ENCODE assay signal across 14 mouse cellular contexts in the genomic region with DNA sequence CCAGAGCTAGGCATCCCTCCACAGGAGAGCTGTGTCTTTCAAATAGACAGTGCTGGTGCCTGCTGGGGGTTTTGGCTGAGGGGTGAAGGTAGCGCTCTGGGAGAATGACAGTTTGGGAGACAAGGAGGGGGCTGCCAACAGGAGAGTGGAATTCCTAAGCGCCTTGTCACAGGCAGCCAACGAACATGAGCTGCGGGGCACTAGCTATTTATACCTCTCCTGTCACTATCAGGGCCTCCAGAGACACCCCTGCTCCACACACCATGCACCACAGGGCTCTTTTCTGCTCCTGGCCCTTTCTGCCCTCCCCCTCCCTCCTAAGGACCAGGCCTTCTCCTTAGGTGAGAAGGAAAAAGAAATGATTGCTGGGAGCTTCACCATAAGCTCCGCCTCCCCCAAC. TPM values are rescaled to one million over a fixed set of nuclear protein-coding genes. Genes with fewer than 3 reads are reported as not detected.
A peak's percentile ranks its signal among the peaks of the same experiment; 100 is the strongest.
DNase-seq lines count a peak whose midpoint lies in the region; ATAC-seq and TF ChIP-seq lines count a peak whose summit lies in the region.
"Had no signal": no experiment of that assay in that cellular context is flagged by ENCODE, and none has a peak within 500 bp of the region (broad histone marks: within the 10 kb centered on the region; RNA-seq: fewer than 3 reads in every experiment).

No protein-coding gene starts in this region.

- 0 out of 2 replicates have a peak, but pooled peaks have one; percentile 1 for TF ChIP-seq EP300 in heart, postnatal 0 days (IDR thresholded peaks at IDR 0.05; ENCODE audit: low read depth)

- no peaks in the 10 kb centered on the region for H3K27me3 ChIP-seq in heart, postnatal 0 days (ENCODE audit: control insufficient read depth, insufficient read depth, low read length)

- no peak for TF ChIP-seq CTCF in heart, postnatal 0 days (IDR thresholded peaks at IDR 0.05; ENCODE audit: low read depth)

- H3K9ac ChIP-seq in heart, postnatal 0 days (replicated peaks; ENCODE audit: low read depth, low read length): no peak overlapping the region
- H3K9ac ChIP-seq: embryonic facial prominence, embryonic 12.5 days; liver, embryonic 13.5 days had no signal

- H3K4me1 ChIP-seq in heart, postnatal 0 days (ENCODE audit: control insufficient read depth, insufficient read depth): peaks cover 27% of the 10 kb centered on the region

- peak; percentile 60 for DNase-seq in 3134 (ENCODE audit: extremely low read depth, insufficient read length, low spot score)
- peak; percentile 59 for DNase-seq in MN1 (ENCODE audit: low spot score)
- peak; percentile 75 for DNase-seq in gastrocnemius, postnatal 25 days
- DNase-seq in heart, postnatal 0 days (ENCODE audit: low spot score): peak; percentile 94
- no peak for DNase-seq in right cerebral cortex, adult 18-20 months
- DNase-seq in adrenal gland, postnatal 4 days (ENCODE audit: low spot score in 2 of 2): no peak
- no peak for DNase-seq in spleen, postnatal 36 days (ENCODE audit: low spot score in 2 of 2)
- DNase-seq: layer of hippocampus, postnatal 36 days; liver, embryonic 13.5 days; lung, postnatal 4 days had no signal

- no peaks in the 10 kb centered on the region for H3K36me3 ChIP-seq in heart, postnatal 0 days (replicated peaks; ENCODE audit: control insufficient read depth, insufficient read depth, low read length)
- H3K36me3 ChIP-seq: embryonic facial prominence, embryonic 12.5 days; liver, embryonic 13.5 days had no signal

- H3K4me2 ChIP-seq in heart, postnatal 0 days (ENCODE audit: low read depth, low read length): 0 out of 2 replicates have a peak overlapping the region, but pooled peaks have one; percentile 4
- H3K4me2 ChIP-seq: embryonic facial prominence, embryonic 12.5 days; liver, embryonic 13.5 days had no signal

- no peak overlapping the region for H3K4me3 ChIP-seq in heart, postnatal 0 days (ENCODE audit: low read depth, low read length)
- H3K4me3 ChIP-seq: embryonic facial prominence, embryonic 12.5 days; liver, embryonic 13.5 days had no signal

- peak; percentile 68 for ATAC-seq in heart, postnatal 0 days (ENCODE audit: insufficient read depth, low read depth)
- ATAC-seq: hindbrain, postnatal 0 days had no signal

- 24% methylated on average over 5 of the region's 5 CpGs for WGBS in heart, postnatal 0 days

- no peaks in the 10 kb centered on the region for H3K9me3 ChIP-seq in heart, postnatal 0 days (replicated peaks; ENCODE audit: control insufficient read depth, low read length)
- H3K9me3 ChIP-seq: embryonic facial prominence, embryonic 12.5 days; liver, embryonic 13.5 days had no signal

- H3K27ac ChIP-seq in heart, postnatal 0 days (ENCODE audit: low read depth): peak overlapping the region; percentile 96
- H3K27ac ChIP-seq: embryonic facial prominence, embryonic 12.5 days; hindbrain, postnatal 0 days; kidney, postnatal 0 days; liver, embryonic 13.5 days had no signal

RNA-seq across cellular contexts. Expression of a gene that starts 1.6 kb away (rescaled TPM):
- total RNA-seq in gastrocnemius, postnatal 25 days (2021): 100 to 1,000 TPM; 420 to 954 TPM
- 241 and 301 TPM in 2 replicates for total RNA-seq in heart, postnatal 0 days (2014; rRNA removed; ENCODE audit: low replicate concordance)
- polyA plus RNA-seq in heart, postnatal 0 days (2015; fragmentation: Nextera tagmentation; extraction: Ambion mirVana): 18.5 and 24.3 TPM in 2 replicates
- total RNA-seq in adrenal gland, postnatal 4 days (2021): 10 to 100 TPM; 16.5 to 28.3 TPM
- total RNA-seq: monocyte, adult 5-6 weeks had no signal

RNA-seq across cellular contexts. Expression of a gene that starts 35.4 kb away (rescaled TPM):
- total RNA-seq in gastrocnemius, postnatal 25 days (2021): 10 to 100 TPM in 1 of 2 experiments, 1 to 10 TPM in 1; 8.0 to 14.1 TPM
- 14.9 and 15.7 TPM in 2 replicates for total RNA-seq in heart, postnatal 0 days (2014; rRNA removed; ENCODE audit: low replicate concordance)
- polyA plus RNA-seq in heart, postnatal 0 days (2015; fragmentation: Nextera tagmentation; extraction: Ambion mirVana): 10.6 and 14.3 TPM in 2 replicates
- 10 to 100 TPM; 10.0 to 12.6 TPM for total RNA-seq in adrenal gland, postnatal 4 days (2021)

RNA-seq across cellular contexts. Expression of a gene that starts 36.0 kb away (rescaled TPM):
- 100 to 1,000 TPM in 1 of 2 experiments, 10 to 100 TPM in 1; 90.2 to 102 TPM for total RNA-seq in gastrocnemius, postnatal 25 days (2021)
- total RNA-seq in heart, postnatal 0 days (2014; rRNA removed; ENCODE audit: low replicate concordance): 162 and 247 TPM in 2 replicates
- polyA plus RNA-seq in heart, postnatal 0 days (2015; fragmentation: Nextera tagmentation; extraction: Ambion mirVana): 228 and 238 TPM in 2 replicates
- 100 to 1,000 TPM; 174 to 181 TPM for total RNA-seq in adrenal gland, postnatal 4 days (2021)

RNA-seq across cellular contexts. Expression of a gene that starts 39.8 kb away (rescaled TPM):
- not detected for total RNA-seq in gastrocnemius, postnatal 25 days (2021)
- total RNA-seq in heart, postnatal 0 days (2014; rRNA removed; ENCODE audit: low replicate concordance): not detected in 2 replicates
- polyA plus RNA-seq in heart, postnatal 0 days (2015; fragmentation: Nextera tagmentation; extraction: Ambion mirVana): not detected in 2 replicates
- 1 to 10 TPM in 1 of 2 experiments, under 1 TPM in 1; 0.92 to 1.1 TPM for total RNA-seq in adrenal gland, postnatal 4 days (2021)
- total RNA-seq: hindbrain, postnatal 0 days; monocyte, adult 5-6 weeks had no signal
- polyA plus RNA-seq: hindbrain, postnatal 0 days; kidney, postnatal 0 days; liver, embryonic 13.5 days had no signal

RNA-seq across cellular contexts. Expression of a gene that starts 43.2 kb away (rescaled TPM):
- total RNA-seq in gastrocnemius, postnatal 25 days (2021): under 1 TPM; 0.13 to 0.32 TPM
- total RNA-seq in heart, postnatal 0 days (2014; rRNA removed; ENCODE audit: low replicate concordance): 15.1 TPM in 1 of 2 replicates, not detected in the other
- 0.12 and 0.40 TPM in 2 replicates for polyA plus RNA-seq in heart, postnatal 0 days (2015; fragmentation: Nextera tagmentation; extraction: Ambion mirVana)
- total RNA-seq in adrenal gland, postnatal 4 days (2021): not detected
- total RNA-seq: layer of hippocampus, postnatal 36 days; monocyte, adult 5-6 weeks had no signal
- polyA plus RNA-seq: liver, embryonic 13.5 days had no signal

Comparison
In these comparisons a context has a peak if more than half of its experiments do, and no peak if none do; other contexts are left out.
1. DNase-seq: peak in 3134 (single experiment), MN1 (single experiment), gastrocnemius, postnatal 25 days (single experiment) and heart, postnatal 0 days (single experiment); none in right cerebral cortex, adult 18-20 months (single experiment), adrenal gland, postnatal 4 days (0 of 2) and spleen, postnatal 36 days (0 of 2).